Mouse (Mus musculus) megakaryocyte-erythroid progenitor cell, adult 5-6 weeks (primary cell): ENCODE measurements at regions not wholly inside any gene's neighbourhood (a gene's known extent, or its start where the extent isn't known, plus 50 kb on each side); places are given as distances from the start of the nearest gene placed in this dataset.

Experiments used
- ATAC-seq: replicated peaks from 2 replicates; pipeline ENCODE4 v1.8.0; 2016; ENCODE audit warnings: mild to moderate bottlenecking, inconsistent platforms; ENCODE audit not compliant: severe bottlenecking, poor library complexity, low FRiP score, low TSS enrichment

GRCm38 (mm10) chr12:71470983-71471715 lies 161.5 kb downstream of the Dact1 start:
- ATAC-seq: no peak

DNA sequence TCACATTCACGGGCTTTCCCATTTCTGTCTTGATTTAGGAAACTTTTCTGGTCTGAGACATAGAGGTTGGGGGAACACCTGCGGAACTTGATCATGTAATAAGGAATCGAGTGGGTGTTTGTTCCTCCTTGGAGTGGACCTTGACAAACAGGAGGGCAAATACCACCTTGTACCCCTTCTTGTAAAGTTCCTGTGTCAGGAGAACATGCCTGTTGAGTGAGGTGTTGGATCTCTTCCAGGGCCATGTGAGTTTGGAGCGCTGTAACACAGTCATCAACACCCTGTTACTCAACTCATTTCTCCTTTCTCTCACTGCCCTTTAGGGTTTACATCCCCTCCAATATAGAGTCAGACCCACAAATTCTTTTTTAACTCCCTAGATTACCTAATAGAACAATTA lies 162.0 kb downstream of the Dact1 start:
- no peak for ATAC-seq

- ATAC-seq: no peak
These were observed 166.6 kb downstream of the Dact1 start for GRCm38 (mm10) chr12:71476238-71476637.

GRCm38 (mm10) chr12:71477691-71478090 lies 168.0 kb downstream of the Dact1 start:
- no peak for ATAC-seq

- no peak for ATAC-seq
These were observed 171.7 kb downstream of the Dact1 start for GRCm38 (mm10) chr12:71481371-71481770.

- no peak for ATAC-seq
These were observed 172.4 kb downstream of the Dact1 start for GRCm38 (mm10) chr12:71481899-71482593.

DNA sequence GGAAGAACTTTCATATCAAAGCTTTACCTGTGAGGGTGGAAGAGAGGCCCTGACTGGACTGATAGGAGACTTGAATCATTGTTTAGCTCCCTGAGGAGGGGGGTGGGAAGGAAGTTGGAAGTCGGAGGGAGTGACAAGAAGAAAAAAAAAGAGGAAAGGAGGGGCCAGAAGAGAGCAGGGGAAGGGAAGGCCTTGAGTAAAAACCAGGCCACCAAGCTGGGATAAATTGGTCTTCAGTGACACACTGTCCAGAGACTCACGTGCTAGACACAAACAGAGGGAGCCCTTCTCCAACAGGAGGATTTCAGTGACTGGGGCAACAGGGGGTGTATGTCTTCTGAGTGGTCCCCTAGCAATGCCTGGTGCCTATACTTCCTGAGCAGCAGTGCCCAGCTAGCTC lies 172.9 kb downstream of the Dact1 start:
- ATAC-seq: no peak

DNA sequence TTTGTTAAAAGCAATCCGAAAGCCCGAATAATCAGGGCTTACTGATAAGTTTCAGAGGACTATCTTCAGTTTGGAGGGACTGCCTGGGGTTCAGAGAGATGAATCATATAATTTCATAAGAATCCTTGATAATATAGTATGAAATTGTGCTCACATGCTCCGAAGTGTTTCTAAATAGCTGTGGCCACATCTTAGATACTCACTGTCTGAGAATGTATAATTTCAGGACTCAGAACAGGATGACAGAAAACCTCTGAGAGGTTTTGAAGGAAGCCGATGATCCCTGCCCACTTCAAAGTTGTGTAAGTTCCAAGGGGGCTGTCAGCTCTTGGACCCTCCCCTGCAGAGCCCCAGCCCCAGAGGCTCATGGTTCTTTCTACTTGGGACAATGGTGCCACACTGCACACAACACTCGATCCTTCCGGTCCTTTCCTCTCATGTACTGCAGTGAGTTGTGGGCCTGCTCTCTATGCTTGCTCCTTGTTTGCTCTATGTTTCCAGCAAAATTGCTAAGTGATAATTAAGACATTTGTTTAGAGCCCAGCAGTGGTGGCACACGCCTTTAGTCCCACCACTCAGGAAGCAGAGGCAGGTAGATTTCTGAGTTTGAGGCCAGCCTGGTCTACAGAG lies 174.0 kb downstream of the Dact1 start:
- ATAC-seq: no peak

DNA sequence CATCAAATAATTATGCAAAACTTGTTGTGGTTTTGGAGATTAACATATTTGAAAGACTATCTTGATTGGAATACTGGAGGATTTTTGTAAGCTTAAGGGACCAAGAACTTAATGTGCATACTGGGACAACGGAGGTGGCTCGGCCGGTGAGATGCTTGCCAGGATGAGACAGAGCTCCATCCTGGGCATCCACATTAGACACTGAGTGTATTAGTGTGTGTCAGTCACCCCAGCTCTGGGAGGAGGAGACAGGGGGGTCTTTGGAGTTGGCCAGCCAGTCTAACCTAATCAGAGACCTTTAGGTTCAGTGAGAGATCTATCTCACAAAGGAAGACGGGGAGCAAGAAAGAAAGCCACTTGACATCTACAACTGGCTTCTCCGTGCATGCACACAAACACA lies 174.6 kb downstream of the Dact1 start:
- no peak for ATAC-seq

DNA sequence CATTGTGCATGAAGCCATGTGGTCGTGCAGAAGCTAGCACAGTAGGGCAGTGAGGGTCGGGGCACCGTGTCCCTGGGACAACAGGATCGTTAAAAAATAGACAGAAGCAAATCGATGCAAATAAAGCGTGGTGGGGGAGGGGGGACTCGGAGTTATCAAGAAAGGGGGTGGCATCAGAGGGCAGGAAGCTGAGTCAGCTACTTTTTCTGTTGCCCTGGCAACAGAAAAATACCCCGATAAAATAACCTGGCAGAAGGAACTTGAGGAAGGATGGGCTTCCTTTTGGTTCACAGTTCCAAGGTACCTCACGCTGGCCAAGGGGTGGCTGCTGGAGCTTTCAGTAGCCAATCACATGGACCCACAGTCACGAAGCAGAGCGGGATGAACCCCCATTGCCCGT lies 176.4 kb downstream of the Dact1 start:
- no peak for ATAC-seq

- ATAC-seq: no peak
These were observed 178.1 kb downstream of the Dact1 start for GRCm38 (mm10) chr12:71487591-71488435.

- no peak for ATAC-seq
These were observed 179.6 kb downstream of the Dact1 start for GRCm38 (mm10) chr12:71489295-71489694.

DNA sequence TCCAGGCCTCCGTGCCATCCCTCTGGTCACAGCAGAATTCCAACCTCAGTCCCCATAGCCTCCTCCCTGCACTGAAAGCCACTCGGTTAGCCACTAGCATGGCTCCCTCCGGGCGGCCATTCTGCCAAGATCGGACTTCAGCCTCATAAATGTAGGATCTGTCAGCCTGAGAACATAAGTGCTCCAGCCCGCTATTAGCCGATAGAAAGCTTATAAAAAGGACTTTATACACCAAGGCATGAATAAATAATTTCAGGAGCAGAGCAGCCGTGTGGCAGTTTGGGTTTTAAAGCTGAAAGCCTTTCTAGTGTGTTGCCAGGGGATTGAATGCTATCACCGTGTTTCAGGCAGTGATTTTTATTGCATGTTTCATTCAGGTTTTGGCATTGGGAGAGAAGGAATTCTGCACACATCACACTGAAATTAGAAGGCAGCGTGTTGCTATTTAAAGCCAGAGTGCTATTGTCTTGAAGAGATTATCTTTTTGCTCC lies 185.2 kb downstream of the Dact1 start:
- ATAC-seq: no peak

- no peak for ATAC-seq
These were observed 188.8 kb downstream of the Dact1 start for GRCm38 (mm10) chr12:71498246-71499029.

- no peak for ATAC-seq
These were observed 191.7 kb downstream of the Dact1 start for GRCm38 (mm10) chr12:71501299-71501810.

GRCm38 (mm10) chr12:71503265-71503664 lies 193.6 kb downstream of the Dact1 start:
- ATAC-seq: no peak

DNA sequence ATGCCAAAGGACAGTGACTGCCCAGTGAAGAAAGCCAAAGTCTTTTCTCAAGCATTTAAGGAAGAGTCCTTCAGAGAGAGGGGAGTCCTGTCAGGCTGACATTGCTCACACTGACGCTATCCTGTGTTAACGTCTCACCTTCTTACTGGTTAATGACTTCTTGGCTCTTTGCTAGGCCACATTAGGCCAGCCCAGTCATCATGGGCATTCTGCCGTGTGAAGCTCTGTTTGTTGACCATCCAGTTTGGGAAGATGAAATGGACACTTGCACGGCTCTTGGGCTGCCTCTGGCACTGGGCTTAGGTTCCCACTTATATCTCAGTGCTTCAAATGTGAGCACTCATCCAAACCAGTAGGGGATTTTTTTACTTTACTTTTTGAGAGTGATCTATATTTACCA lies 196.5 kb downstream of the Dact1 start:
- ATAC-seq: no peak

DNA sequence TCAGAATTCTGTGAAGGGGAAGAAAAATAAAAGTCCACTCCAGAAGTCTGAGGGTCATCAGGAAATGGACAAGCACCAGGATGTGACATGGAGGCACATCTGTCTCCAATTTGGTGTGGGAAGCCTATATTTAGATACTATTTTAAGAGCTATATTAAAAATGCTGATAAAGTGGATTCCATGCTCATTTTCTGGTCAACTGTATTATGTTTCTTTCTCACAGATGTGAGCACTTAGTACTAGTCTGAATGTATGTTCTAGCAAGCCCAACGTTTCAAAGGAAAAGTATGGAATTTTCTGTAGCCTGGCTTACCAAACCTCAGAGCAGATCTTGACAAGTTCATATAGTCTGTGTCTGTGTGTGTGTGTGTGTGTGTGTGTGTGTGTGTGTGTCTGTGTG lies 197.0 kb downstream of the Dact1 start:
- ATAC-seq: no peak
